Mouse (Mus musculus): ENCODE data around the gene Sipa1l3.

Gene Sipa1l3

GRCm38 (mm10) chr7:29480183-29480582, 38.3 kb downstream of the Sipa1l3 start:
- ATAC-seq (ENCODE audit: low TSS enrichment), result no peak

- ATAC-seq (ENCODE audit: low TSS enrichment), result no peak
Observed at GRCm38 (mm10) chr7:29475005-29475404, 43.4 kb downstream of the Sipa1l3 start.

GRCm38 (mm10) chr7:29471309-29471708, 47.1 kb downstream of the Sipa1l3 start:
- no peak for ATAC-seq (ENCODE audit: low TSS enrichment)

GRCm38 (mm10) chr7:29469602-29470344, 48.7 kb downstream of the Sipa1l3 start:
- peak; percentile 41; the same call in 1 of the 2 replicates for ATAC-seq (ENCODE audit: low TSS enrichment)

GRCm38 (mm10) chr7:29468593-29468992, 49.8 kb downstream of the Sipa1l3 start:
- ATAC-seq (ENCODE audit: low TSS enrichment), result peak; percentile 59; the same call in 1 of the 2 replicates

GRCm38 (mm10) chr7:29466585-29466984, 51.9 kb downstream of the Sipa1l3 start:
- no peak for ATAC-seq (ENCODE audit: low TSS enrichment)

- no peak for ATAC-seq (ENCODE audit: low TSS enrichment)
Observed at GRCm38 (mm10) chr7:29465736-29466135, 52.7 kb downstream of the Sipa1l3 start.

- no peak for ATAC-seq (ENCODE audit: low TSS enrichment)
Observed at GRCm38 (mm10) chr7:29462820-29463219, 55.6 kb downstream of the Sipa1l3 start.

- ATAC-seq (ENCODE audit: low TSS enrichment), result peak; percentile 87
Observed at GRCm38 (mm10) chr7:29462178-29462577, 56.3 kb downstream of the Sipa1l3 start.

- peak; percentile 27; the same call in 1 of the 2 replicates for ATAC-seq (ENCODE audit: low TSS enrichment)
Observed at GRCm38 (mm10) chr7:29461557-29461956, 56.9 kb downstream of the Sipa1l3 start.

- 0 out of 2 replicates have a peak, but pooled peaks have one; percentile 11 for ATAC-seq (ENCODE audit: low TSS enrichment)
Observed at GRCm38 (mm10) chr7:29458889-29459740, 59.3 kb downstream of the Sipa1l3 start.

- ATAC-seq (ENCODE audit: low TSS enrichment), result no peak
Observed at GRCm38 (mm10) chr7:29457772-29458171, 60.7 kb downstream of the Sipa1l3 start.

GRCm38 (mm10) chr7:29456716-29457115, 61.7 kb downstream of the Sipa1l3 start:
- ATAC-seq (ENCODE audit: low TSS enrichment), result no peak

GRCm38 (mm10) chr7:29455591-29455990, 62.9 kb downstream of the Sipa1l3 start:
- ATAC-seq (ENCODE audit: low TSS enrichment), result no peak

- no peak for ATAC-seq (ENCODE audit: low TSS enrichment)
Observed at GRCm38 (mm10) chr7:29454965-29455364, 63.5 kb downstream of the Sipa1l3 start.

GRCm38 (mm10) chr7:29452991-29453741, 65.3 kb downstream of the Sipa1l3 start:
- ATAC-seq (ENCODE audit: low TSS enrichment), result peak; percentile 51; the same call in 1 of the 2 replicates

- ATAC-seq (ENCODE audit: low TSS enrichment), result no peak
Observed at GRCm38 (mm10) chr7:29452381-29452780, 66.1 kb downstream of the Sipa1l3 start.

- ATAC-seq (ENCODE audit: low TSS enrichment), result no peak
Observed at GRCm38 (mm10) chr7:29450175-29450574, 68.3 kb downstream of the Sipa1l3 start.

GRCm38 (mm10) chr7:29448830-29449229, 69.6 kb downstream of the Sipa1l3 start:
- ATAC-seq (ENCODE audit: low TSS enrichment), result peak; percentile 69

GRCm38 (mm10) chr7:29447147-29447829, 71.2 kb downstream of the Sipa1l3 start:
- ATAC-seq (ENCODE audit: low TSS enrichment), result no peak

- no peak for ATAC-seq (ENCODE audit: low TSS enrichment)
Observed at GRCm38 (mm10) chr7:29446156-29446555, 72.3 kb downstream of the Sipa1l3 start.

Data from frontal cortex, adult (tissue).